Mouse (Mus musculus) heart, adult 2 months (tissue): ENCODE data around the gene Slc17a3. TPM values are rescaled to one million over a fixed set of nuclear protein-coding genes. Genes with fewer than 3 reads are reported as not detected.

Experiments used
- DNase-seq, 2 experiments: peaks; one replicate each; pipeline ENCODE4 v3.0.0; 2021
- H3K27ac ChIP-seq: fragments of 200-600 bp; 2 replicates; pipeline ENCODE4 v1.8.1; 2022
- H3K27me3 ChIP-seq: fragments of 200-500 bp; 2 replicates; pipeline ENCODE4 v1.6.1; 2012; ENCODE audit warnings: mild to moderate bottlenecking, low read length, inconsistent platforms, mixed read lengths; ENCODE audit not compliant: control insufficient read depth, insufficient read depth
- H3K36me3 ChIP-seq: fragments of 200-500 bp; 2 replicates; pipeline ENCODE4 v1.6.1; 2012; ENCODE audit warnings: low read length, inconsistent platforms; ENCODE audit not compliant: control insufficient read depth, insufficient read depth
- H3K4me1 ChIP-seq: fragments of 200-500 bp; 2 replicates; pipeline ENCODE4 v1.6.1; 2011; ENCODE audit warnings: low read length; ENCODE audit not compliant: control insufficient read depth, insufficient read depth
- H3K4me3 ChIP-seq: fragments of 200-600 bp; 2 replicates; pipeline ENCODE4 v1.8.1; 2022
- H3K79me2 ChIP-seq: fragments of 200-500 bp; replicated peaks from 2 replicates; pipeline ENCODE4 v1.6.1; 2012; ENCODE audit warnings: mild to moderate bottlenecking, inconsistent platforms, low read length, moderate library complexity, mixed read lengths; ENCODE audit not compliant: control insufficient read depth, insufficient read depth
- H3K9ac ChIP-seq: fragments of 200-500 bp; 2 replicates; pipeline ENCODE4 v1.6.1; 2012; ENCODE audit warnings: low read depth, mild to moderate bottlenecking, control low read depth, inconsistent platforms, low read length, mixed read lengths
- CTCF ChIP-seq: fragments of 200-600 bp; IDR thresholded peaks from 2 replicates; pipeline ENCODE4 v1.8.1; 2022; ENCODE audit warnings: antibody characterized with exemption, mild to moderate bottlenecking, moderate library complexity
- EP300 ChIP-seq: fragments of 200-500 bp; IDR thresholded peaks from 2 replicates; pipeline ENCODE4 v1.6.1; 2011; ENCODE audit warnings: low read depth, low read length, control low read depth; ENCODE audit not compliant: insufficient read depth
- POLR2A ChIP-seq: fragments of 200-500 bp; IDR thresholded peaks from 2 replicates; pipeline ENCODE4 v1.6.1; 2011; ENCODE audit warnings: mild to moderate bottlenecking, low read depth, low read length, control low read depth; ENCODE audit not compliant: insufficient read depth
- WGBS: fragments of 180-500 bp; shearing (Covaris S2); methylation state at CpG from one replicate; pipeline ENCODE4 v1.1.7; 2018; 5-methylcytosine and 5-hydroxymethylcytosine counted together
- intact Hi-C: fragments of 180-260 bp; cut with DNase I; formaldehyde crosslinking; loops from one replicate; pipeline ENCODE4 v1.15.1; 2025
- polyA plus RNA-seq: library from polyadenylated mRNA; depleted of rRNA; stranded (reverse); fragments of >200 nt; gene quantifications from 2 replicates; pipeline ENCODE4 v1.2.3, GENCODE M21; 2012
- total RNA-seq, 2 experiments: library from RNA; stranded (reverse); gene quantifications; 2 replicates each; pipeline ENCODE4 v1.2.3; 2021

Slc17a3 gene
- total and polyA plus RNA-seq, 3 experiments = not detected

- Histone ChIP-seq H3K4me3 (no peak overlapping the region), H3K27ac (no peak overlapping the region), H3K79me2 (no peaks in the 10 kb centered on the region), H3K36me3 (no peaks in the 10 kb centered on the region), H3K27me3 (no peaks in the 10 kb centered on the region), H3K4me1 (no peaks in the 10 kb centered on the region), H3K9ac (no peak overlapping the region)
- DNase-seq = no peak
- intact Hi-C loops = no loop called here
- TF ChIP-seq CTCF = no peak
- TF ChIP-seq EP300 = no peak
- no peak for TF ChIP-seq POLR2A
- WGBS = 74% methylated on average over 5 of the region's 5 CpGs
Observed at GRCm38 (mm10) chr13:23879636-23880035, 40.4 kb downstream of the Slc17a3 start.

- intact Hi-C loops = loop anchor here (2.0 kb wide), 1 partner anchor 53 kb away; no protein-coding TSS in a partner anchor
Observed at GRCm38 (mm10) chr13:23885540-23885939, 46.3 kb downstream of the Slc17a3 start.

GRCm38 (mm10) chr13:23887026-23887725 is 47.9 kb downstream of the Slc17a3 start:
- H3K4me3 ChIP-seq = no peak overlapping the region
- no peaks in the 10 kb centered on the region for H3K4me1 ChIP-seq
- H3K36me3 ChIP-seq = no peaks in the 10 kb centered on the region
- no peaks in the 10 kb centered on the region for H3K27me3 ChIP-seq
- intact Hi-C loops = no loop called here
- H3K27ac ChIP-seq = no peak overlapping the region
- H3K9ac ChIP-seq = no peak overlapping the region
- TF ChIP-seq POLR2A = no peak
- TF ChIP-seq CTCF = no peak
- TF ChIP-seq EP300 = no peak
- no peaks in the 10 kb centered on the region for H3K79me2 ChIP-seq
- WGBS = 66% methylated on average over 3 of the region's 3 CpGs
- no peak for DNase-seq

More at GRCm38 (mm10) chr13:23885540-23885939, 46.3 kb downstream of the Slc17a3 start:
- H3K4me1 ChIP-seq = no peaks in the 10 kb centered on the region
- DNase-seq = peak in 1 of 2 experiments; percentile 5
- H3K27ac ChIP-seq = no peak overlapping the region
- no peaks in the 10 kb centered on the region for H3K27me3 ChIP-seq
- 32% methylated on average over 2 of the region's 2 CpGs for WGBS
- no peak overlapping the region for H3K9ac ChIP-seq
- H3K36me3 ChIP-seq = no peaks in the 10 kb centered on the region
- H3K4me3 ChIP-seq = no peak overlapping the region
- no peaks in the 10 kb centered on the region for H3K79me2 ChIP-seq
- peak; percentile 51 for TF ChIP-seq CTCF
- no peak for TF ChIP-seq EP300
- TF ChIP-seq POLR2A = no peak

DNA sequence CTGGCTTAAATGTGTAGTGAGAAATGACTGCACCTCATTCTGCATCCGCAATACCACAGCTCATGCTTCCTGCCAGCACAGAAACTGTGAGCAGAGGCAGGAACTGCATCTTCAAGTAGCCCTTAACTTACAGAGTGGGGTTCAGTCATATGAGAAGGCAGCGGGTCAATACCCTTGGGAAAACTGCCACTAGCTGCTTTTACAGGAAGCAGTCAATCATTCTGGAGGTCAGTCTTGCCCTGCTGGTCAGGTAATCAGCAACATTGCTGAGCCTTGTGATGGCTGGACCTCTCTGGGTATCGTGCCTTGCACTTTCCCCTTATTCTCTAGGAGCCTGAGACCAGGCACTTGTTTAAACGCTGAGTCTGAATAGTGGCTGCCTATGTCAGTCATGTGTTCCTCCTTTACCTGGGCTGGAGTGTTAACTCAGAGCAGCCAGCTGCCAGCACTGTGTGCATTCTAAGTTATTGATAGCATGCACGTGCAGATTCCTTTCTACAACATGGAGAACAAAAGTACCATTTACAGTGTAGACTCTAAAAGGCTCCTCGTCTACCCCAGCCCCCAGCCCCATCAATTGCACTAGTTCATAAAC is 49.9 kb downstream of the Slc17a3 start:
- no peak for DNase-seq
- intact Hi-C loops = no loop called here
- Histone ChIP-seq H3K9ac (no peak overlapping the region), H3K36me3 (no peaks in the 10 kb centered on the region), H3K4me3 (no peak overlapping the region), H3K4me1 (no peaks in the 10 kb centered on the region), H3K79me2 (no peaks in the 10 kb centered on the region), H3K27ac (no peak overlapping the region), H3K27me3 (no peaks in the 10 kb centered on the region)
- 59% methylated on average over 6 of the region's 6 CpGs for WGBS
- TF ChIP-seq CTCF = no peak
- TF ChIP-seq EP300 = no peak
- no peak for TF ChIP-seq POLR2A

- TF ChIP-seq CTCF (no peak), EP300 (no peak), POLR2A (no peak)
- WGBS = 41% methylated on average over 9 of the region's 9 CpGs
Observed at GRCm38 (mm10) chr13:23892592-23893268, 53.5 kb downstream of the Slc17a3 start.

DNA sequence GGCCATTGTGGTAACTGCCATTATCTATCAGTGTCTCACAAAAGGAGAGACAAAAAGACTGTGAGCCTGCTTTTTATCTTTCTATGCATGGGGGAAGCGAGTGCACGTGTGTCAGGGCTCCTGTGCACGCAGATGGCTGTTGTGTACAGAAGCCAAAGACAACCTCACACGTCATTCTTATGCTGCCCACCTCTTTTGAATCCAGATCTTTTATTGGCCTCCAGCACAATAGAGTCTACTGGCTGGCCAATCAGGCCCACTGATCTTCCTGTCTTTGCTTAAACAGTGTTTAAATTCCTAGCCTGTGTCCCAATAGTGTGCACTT is 54.0 kb downstream of the Slc17a3 start:
- Histone ChIP-seq H3K4me3 (no peak overlapping the region), H3K27me3 (no peaks in the 10 kb centered on the region), H3K36me3 (no peaks in the 10 kb centered on the region), H3K4me1 (no peaks in the 10 kb centered on the region), H3K79me2 (no peaks in the 10 kb centered on the region), H3K27ac (no peak overlapping the region), H3K9ac (no peak overlapping the region)
- intact Hi-C loops = no loop called here
- DNase-seq = no peak
- 47% methylated on average over 4 of the region's 4 CpGs for WGBS
- TF ChIP-seq POLR2A (no peak), EP300 (no peak), CTCF (no peak)

More at GRCm38 (mm10) chr13:23892592-23893268, 53.5 kb downstream of the Slc17a3 start:
- Histone ChIP-seq H3K27me3 (no peaks in the 10 kb centered on the region), H3K36me3 (no peaks in the 10 kb centered on the region), H3K27ac (no peak overlapping the region), H3K4me1 (no peaks in the 10 kb centered on the region), H3K9ac (no peak overlapping the region), H3K79me2 (no peaks in the 10 kb centered on the region), H3K4me3 (no peak overlapping the region)
- DNase-seq = no peak
- intact Hi-C loops = no loop called here
